Mouse (Mus musculus): ENCODE data around the gene Gm8138.
"Not testable (repeated sequence)": the region's sequence is repeated elsewhere in the genome, so short reads cannot be mapped to it uniquely, and the experiment has no call there.

Gene Gm8138

DNA sequence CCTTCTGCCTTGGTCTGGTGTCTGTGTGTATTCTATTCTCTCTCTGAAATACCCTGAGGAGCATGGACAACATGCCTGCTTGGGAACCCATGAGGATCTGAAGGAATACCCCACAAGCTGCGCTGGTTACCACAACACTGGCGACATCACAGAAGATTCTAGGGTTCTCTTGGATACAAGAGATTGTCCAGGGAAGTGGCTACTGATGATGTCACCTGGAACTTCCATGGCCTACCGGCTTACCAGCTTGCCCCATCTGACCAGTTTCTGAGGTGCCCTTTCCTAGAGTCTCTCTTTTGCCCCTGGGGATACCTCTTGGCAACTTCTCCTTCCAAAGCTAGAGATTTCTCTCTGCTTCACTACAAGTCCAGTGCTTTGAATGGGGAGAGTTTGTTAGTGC is at the start of gene Gm8138:
Gm8138 (minus strand) TSS at position 101 of the 400 bp plus-strand sequence.
- DNase-seq = not testable (repeated sequence)

DNA sequence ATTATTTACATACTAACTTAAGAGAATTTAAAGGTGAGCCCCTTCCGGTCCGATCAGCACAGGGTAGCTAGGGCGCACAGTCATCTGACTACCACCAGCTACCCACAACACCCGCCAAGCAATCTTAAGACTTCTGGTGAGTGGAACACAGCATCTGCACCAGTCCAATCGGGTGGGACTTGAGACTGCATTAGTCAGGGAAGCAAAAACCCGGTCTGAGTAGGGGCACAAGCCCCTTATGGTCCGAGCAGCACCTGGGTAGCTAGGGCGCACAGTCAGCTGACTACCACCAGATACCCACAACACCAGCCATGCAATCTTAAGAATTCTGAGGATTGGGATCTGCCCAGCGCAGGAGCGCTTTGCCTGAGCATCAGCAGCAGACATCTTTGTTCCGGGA is 54.4 kb downstream of the Gm8138 start:
- not testable (repeated sequence) for DNase-seq

All from kidney, postnatal 10 days (tissue).